Mouse (Mus musculus) bone marrow macrophage, adult 2 months (primary cell): ENCODE results near the gene Nbl1.

Source experiments
- CTCF ChIP-seq: IDR thresholded peaks from 2 replicates; pipeline ENCODE4 v1.5.1; 2012; ENCODE audit warnings: low read depth, mild to moderate bottlenecking, low read length, moderate library complexity
- POLR2A ChIP-seq: IDR thresholded peaks from 2 replicates; pipeline ENCODE4 v1.6.1; 2012; ENCODE audit warnings: mild to moderate bottlenecking, low read depth, low read length, borderline replicate concordance

DNA sequence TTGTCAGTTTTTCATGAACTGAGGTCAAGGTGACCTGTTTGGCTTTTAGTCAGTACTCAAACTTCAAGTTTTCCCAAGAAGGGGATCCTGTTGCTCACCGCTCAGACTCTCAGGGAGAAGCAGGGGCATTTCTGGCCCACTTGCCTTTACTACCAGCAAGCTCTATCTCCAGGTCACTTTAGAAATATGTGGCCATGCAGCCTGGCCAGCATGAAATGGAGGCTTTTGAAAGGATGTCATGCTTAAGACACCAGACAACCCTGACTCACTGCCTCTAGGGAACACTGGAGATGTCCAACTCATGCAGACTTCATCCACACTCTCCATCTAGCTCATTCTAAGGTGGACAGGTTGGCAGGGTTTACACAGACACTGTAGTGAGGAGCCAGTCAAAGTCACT, 12.7 kb upstream of the Nbl1 start:
- TF ChIP-seq POLR2A (no peak), CTCF (no peak)
